7 mouse cellular contexts compared by ENCODE assay signal in genomic region chr13:70636706-70637105, GRCm38 (mm10). TPM values are rescaled to one million over a fixed set of nuclear protein-coding genes. Genes with fewer than 3 reads are reported as not detected.
DNase-seq lines count a peak whose midpoint lies in the region; ATAC-seq and TF ChIP-seq lines count a peak whose summit lies in the region.

No protein-coding gene starts in this region.

- DNase-seq in lung, postnatal 0 days (ENCODE audit: low spot score) = no peak
- no peak for DNase-seq in lung, postnatal 4 days
- no peak for DNase-seq in adrenal gland, postnatal 25 days
- no peak for DNase-seq in adrenal gland, postnatal 4 days (ENCODE audit: low spot score in 2 of 2)

- peak overlapping the region; percentile 88 for H3K9ac ChIP-seq in lung, postnatal 0 days (replicated peaks; ENCODE audit: low read depth)
- peak overlapping the region; percentile 93 for H3K9ac ChIP-seq in limb, embryonic 12.5 days (replicated peaks)
- H3K9ac ChIP-seq in stomach, embryonic 15.5 days = peak overlapping the region; percentile 87; the same call in 1 of the 2 replicates

- TF ChIP-seq CTCF in lung, postnatal 0 days (IDR thresholded peaks at IDR 0.05) = no peak
- TF ChIP-seq CTCF in embryonic fibroblast, embryonic 13.5 days (IDR thresholded peaks at IDR 0.05; ENCODE audit: borderline replicate concordance, insufficient read depth, low read length) = no peak

- 18% methylated on average over 10 of the region's 10 CpGs for WGBS in lung, postnatal 0 days
- WGBS in limb, embryonic 12.5 days = 30% methylated on average over 10 of the region's 10 CpGs
- 19% methylated on average over 10 of the region's 10 CpGs for WGBS in stomach, embryonic 15.5 days

- H3K4me1 ChIP-seq in lung, postnatal 0 days (ENCODE audit: insufficient read depth, low read depth, low read length) = peaks cover 9% of the 10 kb centered on the region
- H3K4me1 ChIP-seq in embryonic fibroblast, embryonic 13.5 days (ENCODE audit: control insufficient read depth, insufficient read depth, low read length) = 0 out of 2 replicates have a peak, but pooled peaks cover 2% of the 10 kb centered on the region
- H3K4me1 ChIP-seq in limb, embryonic 12.5 days (replicated peaks) = peaks cover 18% of the 10 kb centered on the region
- peaks cover 19% of the 10 kb centered on the region for H3K4me1 ChIP-seq in stomach, embryonic 15.5 days

- H3K4me3 ChIP-seq in lung, postnatal 0 days (ENCODE audit: low read depth, low read length) = peak overlapping the region; percentile 92
- peak overlapping the region; percentile 99 for H3K4me3 ChIP-seq in embryonic fibroblast, embryonic 13.5 days (ENCODE audit: insufficient read depth, low read length)
- peak overlapping the region; percentile 95 for H3K4me3 ChIP-seq in limb, embryonic 12.5 days (replicated peaks)
- H3K4me3 ChIP-seq in stomach, embryonic 15.5 days (replicated peaks) = peak overlapping the region; percentile 97

- H3K27me3 ChIP-seq in lung, postnatal 0 days (replicated peaks; ENCODE audit: insufficient read depth, low read length) = no peaks in the 10 kb centered on the region
- no peaks in the 10 kb centered on the region for H3K27me3 ChIP-seq in limb, embryonic 12.5 days
- H3K27me3 ChIP-seq in stomach, embryonic 15.5 days (replicated peaks) = no peaks in the 10 kb centered on the region

- H3K27ac ChIP-seq in lung, postnatal 0 days (ENCODE audit: low read length) = no peak overlapping the region
- no peak overlapping the region for H3K27ac ChIP-seq in embryonic fibroblast, embryonic 13.5 days (ENCODE audit: insufficient read depth, low read length)
- no peak overlapping the region for H3K27ac ChIP-seq in limb, embryonic 12.5 days
- no peak overlapping the region for H3K27ac ChIP-seq in stomach, embryonic 15.5 days

- H3K9me3 ChIP-seq in lung, postnatal 0 days (ENCODE audit: low read length) = no peaks in the 10 kb centered on the region
- H3K9me3 ChIP-seq in limb, embryonic 12.5 days = no peaks in the 10 kb centered on the region
- H3K9me3 ChIP-seq in stomach, embryonic 15.5 days = no peaks in the 10 kb centered on the region

- ATAC-seq in lung, postnatal 0 days = no peak
- no peak for ATAC-seq in limb, embryonic 12.5 days (ENCODE audit: insufficient number of reproducible peaks, insufficient read depth, low FRiP score, low TSS enrichment, low read depth)
- no peak for ATAC-seq in stomach, embryonic 15.5 days (ENCODE audit: insufficient read depth, low FRiP score, low read depth)

- H3K4me2 ChIP-seq in lung, postnatal 0 days (replicated peaks; ENCODE audit: low read depth, low read length) = peak overlapping the region; percentile 61
- peak overlapping the region; percentile 84 for H3K4me2 ChIP-seq in limb, embryonic 12.5 days
- peak overlapping the region; percentile 73 for H3K4me2 ChIP-seq in stomach, embryonic 15.5 days

- no peak for TF ChIP-seq EP300 in lung, postnatal 0 days (IDR thresholded peaks at IDR 0.05)

- no peaks in the 10 kb centered on the region for H3K36me3 ChIP-seq in lung, postnatal 0 days (ENCODE audit: insufficient read depth, low read length)
- H3K36me3 ChIP-seq in limb, embryonic 12.5 days = no peaks in the 10 kb centered on the region
- H3K36me3 ChIP-seq in stomach, embryonic 15.5 days = 0 out of 2 replicates have a peak, but pooled peaks cover 3% of the 10 kb centered on the region

- no peak for TF ChIP-seq POLR2A in embryonic fibroblast, embryonic 13.5 days (IDR thresholded peaks at IDR 0.05; ENCODE audit: low read depth, low read length)

RNA-seq across cellular contexts. Expression of gene Ice1, which starts 0.7 kb away (rescaled TPM):
- polyA plus RNA-seq in lung, postnatal 0 days (2015; fragmentation: Nextera tagmentation; extraction: Ambion mirVana) = 10.8 and 12.3 TPM in 2 replicates
- polyA plus RNA-seq in embryonic fibroblast, embryonic 13.5 days (2011; ENCODE audit: insufficient read length, low read depth, missing spikeins) = 44.4 and 52.2 TPM in 2 replicates
- polyA plus RNA-seq in limb, embryonic 12.5 days (2016; fragmentation: Nextera tagmentation; extraction: Ambion mirVana) = 30.9 and 32.7 TPM in 2 replicates
- polyA plus RNA-seq in stomach, embryonic 15.5 days (2015; fragmentation: Nextera tagmentation; extraction: Ambion mirVana) = 15.8 and 16.6 TPM in 2 replicates
- total RNA-seq in adrenal gland, postnatal 25 days (2021) = 30.1 and 32.1 TPM in 2 replicates
- 10 to 100 TPM; 41.8 to 45.3 TPM for total RNA-seq in adrenal gland, postnatal 4 days (2021)
